Mouse (Mus musculus): ENCODE data around the gene Cdr2l.

Cdr2l gene

DNA sequence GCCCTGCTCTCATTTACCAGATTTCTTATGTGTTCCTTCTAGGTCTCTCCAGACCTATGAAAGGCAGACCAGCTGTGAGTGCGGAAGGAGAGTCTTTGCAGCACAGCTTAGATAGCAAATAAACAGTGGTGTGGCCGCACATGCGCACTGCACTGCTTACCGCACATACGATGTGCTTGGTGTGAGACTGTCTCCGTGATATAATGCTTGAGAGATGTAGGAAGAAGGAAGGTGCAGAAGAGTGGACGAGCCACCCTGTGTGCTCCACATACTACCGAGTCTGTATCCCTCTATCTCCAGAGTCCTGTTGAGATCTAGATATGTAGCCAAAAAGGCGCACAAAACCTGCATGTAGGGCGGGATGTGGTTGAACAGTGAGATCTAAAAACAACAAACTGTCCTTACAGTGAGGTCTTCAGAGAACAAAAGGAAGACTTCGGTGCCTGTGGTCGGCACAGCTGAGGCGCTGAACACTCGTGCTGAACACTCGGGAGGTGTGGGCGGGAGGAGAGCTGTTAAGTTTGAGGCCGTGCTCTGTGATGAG lies 25.2 kb downstream of the Cdr2l start:
- no peak for DNase-seq (ENCODE audit: inconsistent ontology term)

DNA sequence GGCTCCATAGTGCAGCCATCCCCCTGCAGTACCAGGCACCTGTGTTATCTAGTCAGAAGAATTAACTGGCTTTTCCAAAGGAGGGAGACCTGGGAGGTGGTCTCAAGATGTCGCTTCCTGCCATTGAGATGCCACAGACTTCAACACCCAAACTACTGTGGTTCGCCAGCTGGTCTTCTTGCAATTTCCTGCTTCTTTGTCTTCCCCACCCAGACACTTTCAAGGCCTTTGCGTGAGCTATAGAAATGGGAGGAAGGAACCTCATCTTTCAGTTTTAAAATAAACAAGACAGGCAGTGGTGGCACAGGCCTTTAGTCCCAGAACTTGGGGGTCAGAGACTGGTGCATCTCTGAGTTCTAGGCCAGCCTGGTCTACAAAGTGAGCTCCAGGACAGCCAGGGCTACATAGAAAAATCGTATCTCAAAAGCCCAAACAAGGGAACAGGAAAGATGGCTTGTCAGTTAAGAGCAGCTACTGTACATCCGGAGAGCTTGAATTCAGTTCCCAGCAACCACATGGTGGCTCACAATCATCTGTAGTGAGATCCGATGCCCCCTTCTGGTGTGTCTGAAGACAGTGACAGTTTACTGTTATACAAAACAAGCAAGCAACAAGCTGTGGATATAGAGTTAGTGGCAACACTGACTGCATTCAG lies 26.7 kb downstream of the Cdr2l start:
- no peak for DNase-seq (ENCODE audit: inconsistent ontology term)

DNA sequence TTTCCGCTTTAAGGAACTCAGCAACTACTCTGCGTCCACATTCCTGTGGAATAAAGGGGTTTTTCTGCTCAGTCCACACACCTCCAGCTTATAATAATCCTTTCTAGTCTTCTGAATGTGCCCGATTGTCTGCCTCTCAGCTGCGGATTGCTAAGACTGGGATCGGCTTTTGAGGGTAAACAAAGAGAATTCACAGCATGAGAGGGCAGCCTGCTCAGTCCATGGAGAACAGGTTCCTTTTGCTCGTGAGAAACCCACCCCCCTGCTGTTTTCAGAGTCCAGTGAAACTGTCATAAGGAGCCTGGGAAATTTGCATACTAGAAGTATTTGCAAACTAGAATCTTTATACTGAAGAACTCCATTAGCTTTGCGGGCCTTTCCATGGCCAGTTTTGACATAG lies 27.8 kb downstream of the Cdr2l start:
- peak; percentile 46 for DNase-seq (ENCODE audit: inconsistent ontology term)

DNA sequence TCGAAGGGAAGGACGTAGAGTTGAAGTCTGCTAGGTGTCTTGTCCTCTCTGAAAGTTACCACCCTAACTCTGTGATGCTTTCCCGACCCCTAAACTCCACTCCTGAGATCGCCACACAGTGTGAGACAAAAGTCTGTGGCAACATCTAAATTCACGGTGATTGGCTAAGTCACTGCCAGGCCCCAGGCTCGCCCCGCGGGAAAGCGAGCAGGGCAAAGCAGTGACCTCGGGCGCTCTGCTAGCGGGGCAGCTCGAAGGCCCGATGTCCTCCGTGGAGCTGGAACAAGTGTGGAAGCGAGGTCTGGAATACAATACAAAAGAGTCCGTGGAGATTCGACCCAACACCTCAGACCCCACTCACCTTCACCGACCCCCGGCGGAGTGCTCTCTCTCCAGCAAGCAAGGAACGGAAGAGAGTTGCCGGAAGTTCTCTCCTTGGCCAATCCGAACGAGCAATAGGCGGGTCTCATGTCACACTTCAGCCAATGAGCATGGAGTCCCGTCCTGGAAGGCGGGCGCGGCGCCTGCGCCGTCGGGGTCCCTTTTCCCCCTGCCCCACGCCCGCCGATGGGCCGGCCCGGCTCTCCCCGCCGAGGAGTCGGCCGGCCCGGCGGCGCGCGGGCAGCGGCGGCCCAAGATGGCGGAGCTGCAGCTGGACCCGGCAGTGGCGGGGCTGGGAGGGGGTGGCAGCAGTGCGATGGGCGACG lies 38.0 kb downstream of the Cdr2l start, which contains the start of the genes Atp5h and Kctd2:
TSS of gene Atp5h (minus strand) at position 432 of the 707 bp plus-strand sequence.
TSS of gene Kctd2 (plus strand) at position 598 of the 707 bp plus-strand sequence.
- DNase-seq (ENCODE audit: inconsistent ontology term) = peak; percentile 97

DNA sequence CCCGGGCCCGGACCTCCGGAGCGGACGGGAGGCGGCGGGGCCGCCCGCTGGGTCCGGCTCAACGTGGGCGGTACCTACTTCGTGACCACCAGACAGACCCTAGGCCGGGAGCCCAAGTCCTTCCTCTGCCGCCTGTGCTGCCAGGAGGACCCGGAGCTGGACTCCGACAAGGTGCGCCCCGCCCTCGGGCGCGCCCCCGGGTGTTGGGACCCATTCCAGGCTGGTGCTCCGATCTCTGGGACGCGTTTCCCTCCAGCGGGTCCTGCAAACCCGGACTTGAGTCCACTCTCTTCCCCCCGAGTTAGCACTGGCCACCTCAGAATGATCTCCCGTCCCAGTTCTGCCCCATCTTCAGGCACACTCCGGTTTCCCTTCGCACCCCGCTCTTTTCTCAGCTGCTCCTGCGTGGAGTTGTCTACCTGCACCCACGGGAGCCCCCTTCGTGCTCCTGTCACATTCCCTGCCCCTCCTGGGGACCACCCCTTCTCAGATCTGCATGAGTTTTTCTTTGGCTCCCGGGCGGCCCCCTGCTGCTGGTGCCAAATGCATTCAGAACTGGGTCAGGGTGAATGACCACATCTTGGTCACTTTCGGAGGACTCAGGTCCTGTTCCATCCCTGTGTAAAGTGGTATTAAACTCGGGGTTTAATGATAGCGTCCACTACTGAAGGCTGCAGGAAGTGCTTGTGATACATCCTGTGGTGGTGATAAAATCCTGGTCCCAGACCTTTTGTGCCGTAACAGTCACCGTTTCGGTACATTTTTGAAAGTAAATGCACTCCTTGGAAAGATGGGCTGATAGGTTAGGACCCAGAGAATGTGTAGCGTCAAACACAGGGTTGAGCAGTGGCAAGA lies 38.8 kb downstream of the Cdr2l start:
- DNase-seq (ENCODE audit: inconsistent ontology term) = peak; percentile 72

DNA sequence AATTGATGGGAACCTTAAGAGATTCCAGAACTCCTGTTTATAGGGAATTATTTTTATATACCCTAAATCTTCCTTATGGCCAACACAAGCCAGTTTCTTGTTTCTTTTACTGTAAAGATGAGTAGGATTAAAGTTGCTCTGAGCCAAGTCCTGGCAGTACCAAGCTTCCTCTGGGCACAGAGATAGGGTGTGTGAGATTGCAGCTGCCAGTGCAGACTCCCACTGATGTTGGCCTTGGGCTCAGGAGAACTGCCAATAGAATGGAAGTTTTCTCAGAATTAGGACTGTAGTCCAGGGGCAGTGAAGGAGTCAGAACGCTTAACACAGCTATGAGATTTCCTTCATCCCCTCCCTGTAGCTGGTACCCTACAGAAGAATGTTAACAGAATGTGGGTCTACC lies 39.6 kb downstream of the Cdr2l start:
- no peak for DNase-seq (ENCODE audit: inconsistent ontology term)

DNA sequence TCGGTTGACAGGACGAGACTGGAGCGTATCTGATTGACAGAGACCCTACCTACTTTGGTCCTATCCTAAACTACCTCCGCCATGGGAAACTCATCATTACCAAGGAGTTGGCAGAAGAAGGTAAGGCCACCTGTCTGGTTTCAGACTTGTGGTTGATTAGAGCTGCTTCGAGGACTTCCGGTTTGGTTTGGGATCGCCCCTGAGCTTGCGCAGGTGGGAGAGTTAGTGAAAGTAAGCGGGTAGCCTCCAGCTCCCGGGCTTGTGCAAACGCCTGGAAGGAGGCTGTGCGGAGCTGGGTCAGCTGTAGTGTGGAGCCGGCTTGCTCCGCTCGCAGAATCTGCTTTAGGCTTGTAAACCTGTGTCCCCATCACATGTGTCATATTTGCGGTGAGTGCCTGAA lies 40.3 kb downstream of the Cdr2l start:
- DNase-seq (ENCODE audit: inconsistent ontology term) = no peak

DNA sequence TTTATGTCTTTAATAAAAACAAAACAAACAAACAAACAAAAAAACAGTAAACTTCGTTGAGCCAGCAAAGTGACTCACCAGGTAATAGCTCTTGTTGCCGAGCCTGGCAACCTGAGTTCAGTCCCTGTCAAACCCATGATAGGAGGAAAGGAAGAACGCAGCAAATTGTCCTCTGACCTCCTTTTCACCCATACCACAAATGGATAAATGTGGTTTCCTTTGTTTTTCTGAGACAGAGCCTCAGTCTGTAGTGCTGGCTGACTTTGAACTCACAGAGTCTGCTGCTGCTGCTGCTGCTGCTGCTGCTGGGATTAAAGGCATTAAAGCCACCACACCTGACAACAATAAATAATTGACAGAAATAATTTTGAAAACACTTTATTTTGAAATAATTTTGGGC lies 41.4 kb downstream of the Cdr2l start:
- no peak for DNase-seq (ENCODE audit: inconsistent ontology term)

DNA sequence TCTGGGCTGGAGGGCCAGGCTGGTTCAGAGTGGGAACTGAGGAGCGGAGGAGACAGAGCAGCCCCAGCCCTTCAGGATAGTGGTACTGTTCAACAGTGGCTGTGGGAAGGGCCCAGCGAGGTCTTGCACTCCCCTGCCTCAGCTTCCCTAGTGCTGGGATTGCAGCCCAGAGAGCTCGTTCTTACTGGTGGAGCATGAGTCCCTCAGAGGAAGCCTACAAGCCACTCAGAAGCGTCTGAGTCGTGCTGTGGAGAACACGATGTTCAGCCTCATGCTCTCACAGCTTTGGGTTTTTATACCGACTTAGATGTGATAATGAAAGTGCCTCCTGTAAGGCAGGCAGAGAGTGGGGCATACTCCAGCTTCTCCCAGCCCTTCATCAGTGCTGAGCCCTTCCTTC lies 43.0 kb downstream of the Cdr2l start:
- no peak for DNase-seq (ENCODE audit: inconsistent ontology term)

DNA sequence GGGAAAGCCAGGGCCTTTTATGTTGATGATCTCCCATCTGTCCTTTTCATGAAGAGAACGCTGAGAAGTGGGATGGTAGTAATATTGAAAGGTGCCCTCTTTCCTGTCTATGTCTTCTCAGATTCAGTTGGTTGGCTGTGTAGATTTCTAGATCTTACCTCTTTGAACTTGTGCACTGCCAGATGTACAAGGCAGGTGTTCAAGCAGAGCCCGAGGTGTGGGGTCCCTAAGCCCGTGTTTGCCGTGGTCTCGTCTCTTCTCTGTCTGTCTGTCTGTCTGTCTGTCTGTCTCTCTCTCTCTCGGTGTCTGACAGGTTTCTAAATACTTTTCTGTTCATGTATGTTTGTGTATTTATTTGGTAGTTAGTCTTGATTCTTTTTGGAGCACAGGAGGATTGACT lies 44.0 kb downstream of the Cdr2l start:
- no peak for DNase-seq (ENCODE audit: inconsistent ontology term)

DNA sequence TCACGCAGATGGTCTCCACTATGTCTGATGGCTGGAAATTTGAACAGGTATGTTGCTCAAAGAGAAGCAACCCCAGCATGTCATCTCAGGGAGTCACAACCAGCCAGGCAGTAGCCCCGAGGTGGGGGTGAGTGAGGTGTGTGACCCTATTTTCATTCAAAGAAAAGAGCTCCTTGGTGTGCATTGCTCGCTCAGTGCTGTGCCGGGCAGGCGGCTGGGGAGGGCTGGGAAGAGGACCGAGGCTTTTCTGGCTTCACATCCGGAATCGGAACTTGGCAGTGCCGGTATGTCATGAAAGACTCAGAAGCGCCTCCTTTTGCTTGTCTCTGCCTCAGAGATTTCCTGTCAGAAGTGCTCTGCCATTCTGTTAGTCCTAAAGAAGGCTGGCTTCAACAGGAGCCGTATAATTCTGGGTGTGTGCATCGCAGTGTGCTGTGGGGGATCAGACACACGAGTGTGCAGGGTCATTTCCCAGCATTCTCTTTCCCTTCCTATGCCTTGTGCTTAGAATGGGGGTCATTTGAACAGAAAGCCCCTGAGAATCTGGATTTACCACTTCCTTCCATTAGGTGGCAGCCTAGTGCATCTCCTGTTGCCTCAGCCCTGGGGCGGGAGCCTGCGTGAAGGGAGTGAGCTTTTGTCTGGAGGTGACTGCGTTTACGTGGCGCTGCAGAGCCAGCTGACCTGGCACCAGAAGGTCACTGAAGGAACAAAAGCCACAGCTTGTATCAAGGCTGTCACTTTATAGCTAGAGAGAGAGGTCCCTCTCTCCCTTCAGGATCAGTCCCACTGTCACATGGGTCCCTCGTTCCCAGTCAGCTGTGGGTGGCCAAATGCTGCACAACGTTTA lies 46.0 kb downstream of the Cdr2l start:
- peak; percentile 77 for DNase-seq (ENCODE audit: inconsistent ontology term)

DNA sequence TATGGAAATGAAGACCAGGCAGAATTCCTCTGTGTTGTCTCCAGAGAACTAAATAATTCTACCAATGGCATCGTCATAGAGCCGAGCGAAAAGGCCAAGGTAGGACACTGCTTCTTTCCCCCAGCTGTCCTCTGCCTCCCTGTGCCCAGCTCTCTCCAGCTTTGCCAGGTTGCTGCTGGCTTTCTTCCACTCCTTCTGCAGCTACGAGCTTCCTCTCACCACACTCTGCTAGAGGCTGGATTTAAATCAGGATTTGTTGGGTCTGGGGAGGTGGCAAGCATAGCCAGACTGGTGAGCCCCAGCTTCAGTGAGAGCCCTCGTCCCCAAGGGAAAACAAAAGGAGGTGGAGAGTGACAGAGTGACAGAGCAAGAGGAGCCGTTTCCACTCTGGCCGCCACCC lies 47.6 kb downstream of the Cdr2l start:
- no peak for DNase-seq (ENCODE audit: inconsistent ontology term)

DNA sequence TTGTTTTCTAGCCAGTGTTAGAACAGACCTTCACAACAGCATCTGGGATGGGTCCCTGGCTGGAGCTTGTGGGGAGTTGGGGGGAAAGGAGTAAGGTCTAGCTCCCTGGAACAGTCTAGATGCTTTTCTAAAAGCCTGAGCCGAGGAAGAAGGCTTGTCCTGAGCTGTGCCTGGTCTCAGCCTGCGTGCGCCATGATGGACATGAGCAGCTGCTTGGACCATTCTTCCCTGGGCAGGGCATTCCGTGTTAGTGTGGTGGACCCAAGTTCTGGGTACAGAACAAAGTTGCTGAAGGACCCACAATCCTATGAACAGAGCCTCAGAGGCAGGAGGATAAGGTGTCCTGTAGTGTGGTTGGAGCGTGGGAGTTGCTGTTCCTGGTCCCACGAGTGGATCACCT lies 48.8 kb downstream of the Cdr2l start:
- no peak for DNase-seq (ENCODE audit: inconsistent ontology term)

DNA sequence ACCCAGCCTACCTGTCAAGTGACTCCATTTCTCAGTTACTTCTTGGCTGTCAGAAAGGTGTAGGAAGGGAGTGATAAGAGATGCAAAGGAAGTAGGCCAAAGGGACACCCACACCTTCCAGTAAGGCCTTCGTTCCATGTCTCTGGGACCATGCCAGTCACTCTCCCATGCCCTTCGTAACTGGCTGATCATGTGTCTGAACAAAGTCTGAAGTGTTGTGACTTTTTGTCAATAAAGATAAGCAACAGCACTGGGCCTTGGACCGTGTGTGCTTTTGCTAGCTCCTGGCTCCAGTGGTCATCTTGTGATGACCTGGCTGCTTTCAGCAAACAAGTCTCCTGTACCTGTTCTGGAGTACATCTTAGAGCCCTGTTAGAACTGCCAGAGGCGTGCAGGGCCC lies 51.1 kb downstream of the Cdr2l start:
- no peak for DNase-seq (ENCODE audit: inconsistent ontology term)

DNA sequence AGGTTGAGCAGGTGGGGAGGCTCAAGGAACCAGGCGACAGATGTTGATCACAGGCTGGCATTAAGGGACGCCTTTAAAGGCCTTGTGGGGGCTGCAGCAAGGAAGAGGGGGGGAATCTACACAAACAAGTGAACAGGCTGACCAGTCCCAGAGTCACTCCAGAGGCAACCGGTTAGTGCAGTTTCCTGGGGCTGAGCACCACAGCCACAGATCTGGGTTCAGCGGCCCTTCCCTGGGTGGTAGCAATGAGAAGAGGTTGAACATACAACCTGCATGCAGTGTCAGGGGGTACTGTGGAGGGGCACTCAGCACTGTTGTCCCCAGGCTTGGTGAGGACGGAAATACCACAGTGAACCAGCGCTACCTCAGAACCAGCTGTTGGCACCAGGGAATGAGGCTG lies 51.6 kb downstream of the Cdr2l start:
- DNase-seq (ENCODE audit: inconsistent ontology term) = no peak

DNA sequence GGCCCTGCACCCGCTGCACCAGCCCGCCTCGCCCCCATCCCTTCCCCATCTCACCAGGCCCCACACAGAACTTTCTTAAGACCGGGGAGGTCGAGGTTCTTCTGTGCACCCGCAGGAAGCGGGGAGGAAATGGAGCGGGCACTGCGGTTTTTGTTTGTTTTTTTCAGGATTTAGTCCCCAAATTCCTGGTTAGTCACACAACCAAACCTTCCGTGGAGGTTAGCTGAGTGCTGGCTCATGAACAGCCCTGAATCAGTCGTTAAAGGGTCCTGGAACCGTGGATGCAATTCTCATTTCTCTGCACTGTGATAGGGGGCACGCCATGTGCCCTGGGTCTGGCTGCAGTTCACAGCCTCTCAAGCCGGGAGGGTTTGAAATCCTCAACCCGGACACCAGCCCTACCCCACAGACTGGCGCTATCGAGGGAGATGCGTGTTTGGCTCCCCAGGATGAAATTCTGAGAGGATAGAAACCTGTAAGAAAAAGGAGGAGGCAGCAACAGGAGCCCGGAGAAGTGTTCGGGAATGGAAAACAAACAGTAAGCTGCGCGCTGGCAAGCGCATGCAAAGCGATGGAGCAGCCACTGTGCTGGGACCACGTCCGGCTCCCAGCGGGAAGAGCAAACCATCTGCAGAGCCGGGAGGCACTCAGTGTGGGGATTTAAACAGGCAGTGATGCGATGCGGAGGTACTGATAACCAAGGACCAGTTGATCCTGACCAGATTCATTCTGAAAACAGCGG lies 54.1 kb downstream of the Cdr2l start:
- peak; percentile 32 for DNase-seq (ENCODE audit: inconsistent ontology term)

DNA sequence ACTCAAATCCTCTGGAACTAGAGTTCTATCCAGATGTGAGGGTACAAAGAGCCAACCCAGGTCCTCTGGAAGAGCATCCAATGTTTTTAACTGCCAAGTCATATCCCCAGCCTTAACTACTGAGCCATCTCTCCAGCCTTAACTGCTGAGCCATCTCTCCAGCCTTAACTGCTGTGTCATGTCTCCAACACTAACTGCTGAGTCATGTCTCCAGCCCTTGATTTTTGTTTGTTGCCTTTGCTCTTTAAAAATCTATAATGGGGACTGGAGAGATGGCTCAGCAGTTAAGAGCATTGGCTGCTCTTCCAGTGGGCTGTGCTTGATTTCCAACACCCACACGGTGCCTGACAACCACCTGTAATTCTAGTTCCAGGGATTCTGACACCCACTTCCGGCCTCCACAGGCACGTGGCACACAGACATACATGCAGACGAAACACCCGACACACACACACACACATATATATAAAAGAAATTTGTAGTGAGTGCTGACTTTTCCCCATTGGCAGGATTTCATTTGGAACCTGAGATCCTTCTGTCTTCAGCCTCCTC lies 55.9 kb downstream of the Cdr2l start:
- DNase-seq (ENCODE audit: inconsistent ontology term) = no peak

DNA sequence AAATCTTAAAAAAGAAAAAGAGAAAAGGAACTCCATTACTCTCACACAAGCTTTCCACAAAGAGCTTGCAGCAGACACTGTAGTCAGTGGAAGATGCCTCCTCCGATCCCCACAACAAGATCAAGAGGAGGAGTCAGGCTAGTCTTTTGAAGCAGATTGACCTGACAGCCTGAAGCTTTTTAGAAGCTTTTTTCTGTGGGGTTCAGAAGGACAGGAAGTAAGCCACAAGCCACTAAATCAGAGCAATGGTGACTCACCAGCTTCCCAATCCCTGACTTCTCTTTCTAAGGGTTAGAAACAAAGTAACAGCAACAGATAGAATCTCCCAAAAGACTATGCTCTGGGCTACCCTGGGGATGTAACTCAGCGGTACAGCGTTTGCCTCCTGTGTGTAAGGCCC lies 57.6 kb downstream of the Cdr2l start:
- DNase-seq (ENCODE audit: inconsistent ontology term) = peak; percentile 37

DNA sequence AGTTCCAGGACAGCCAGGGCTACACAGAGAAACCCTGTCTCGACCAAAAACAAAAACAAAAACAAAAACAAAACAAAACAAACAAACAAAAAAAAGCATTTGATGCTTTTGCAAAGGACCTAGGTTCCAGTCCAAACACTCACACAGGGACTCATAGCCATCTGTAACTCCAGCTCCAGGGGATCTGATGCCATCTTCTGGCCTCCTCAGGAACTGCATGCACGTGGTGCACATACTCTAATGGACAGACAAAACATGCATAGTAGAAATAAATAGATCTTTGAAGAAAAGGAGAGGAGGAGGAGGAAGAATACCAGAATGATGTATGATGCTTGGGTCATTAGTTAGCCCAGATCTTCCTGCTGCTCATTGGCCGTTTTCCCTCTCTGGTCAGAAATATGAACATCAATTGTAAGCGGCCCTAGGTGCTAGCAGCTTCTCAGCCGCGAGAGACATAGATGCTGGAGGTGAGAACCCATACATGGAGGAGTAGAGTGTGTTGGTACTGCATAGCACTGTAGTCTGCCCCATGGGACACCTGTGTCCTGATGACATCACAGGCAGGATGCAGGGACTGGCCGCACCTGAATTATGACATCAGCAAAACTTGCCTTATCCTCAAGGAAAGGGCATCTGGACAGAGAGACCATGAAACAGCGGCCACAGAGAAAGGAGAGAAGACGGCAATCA lies 58.3 kb downstream of the Cdr2l start, which contains the start of gene Trim80:
TSS of gene Trim80 (plus strand) at position 640 of the 690 bp plus-strand sequence.
- DNase-seq (ENCODE audit: inconsistent ontology term) = no peak

DNA sequence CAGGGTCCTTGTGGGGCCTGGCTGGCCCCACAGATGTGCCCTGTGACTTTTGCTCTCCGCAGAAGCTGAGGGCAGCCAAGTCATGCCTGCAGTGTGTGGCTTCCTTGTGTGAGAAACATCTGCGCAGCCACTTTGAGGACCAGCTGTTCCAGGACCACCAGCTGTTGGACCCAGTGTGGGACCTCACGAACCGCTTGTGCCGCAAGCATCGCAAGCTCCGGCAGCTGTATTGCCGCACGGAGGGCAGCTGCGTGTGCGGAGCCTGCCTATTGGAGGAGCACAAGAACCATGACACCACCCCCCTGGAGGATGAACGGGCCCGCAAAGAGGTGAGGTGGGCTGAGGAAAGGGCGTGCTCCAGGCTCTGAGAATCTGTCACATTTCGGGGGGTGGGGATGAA lies 59.7 kb downstream of the Cdr2l start:
- no peak for DNase-seq (ENCODE audit: inconsistent ontology term)
